Mouse (Mus musculus) heart, postnatal 0 days (tissue): ENCODE results near the gene Stk11.

Experiments used
- CTCF ChIP-seq: IDR thresholded peaks from 2 replicates; pipeline ENCODE4 v1.5.1; 2016; ENCODE audit warnings: antibody characterized with exemption, control low read depth, low read depth
- EP300 ChIP-seq: IDR thresholded peaks from 2 replicates; pipeline ENCODE4 v1.6.1; 2016; ENCODE audit warnings: antibody characterized with exemption, low read depth

GRCm38 (mm10) chr10:80149291-80150225 lies 34.0 kb downstream of the Stk11 start:
- TF ChIP-seq CTCF, result no peak
- peak; percentile 54 for TF ChIP-seq EP300
